Mouse (Mus musculus) kidney, adult 2 months (tissue): ENCODE results near the gene Kif16b.

Source experiments
- CTCF ChIP-seq: fragments of 200-500 bp; conservative IDR thresholded peaks from 2 replicates; pipeline ENCODE4 v1.5.1; 2011; ENCODE audit warnings: low read depth, mild to moderate bottlenecking, control low read depth, low read length, moderate library complexity, mixed read lengths; ENCODE audit not compliant: insufficient read depth, insufficient read length
- POLR2A ChIP-seq: fragments of 200-500 bp; IDR thresholded peaks from one replicate; pipeline ENCODE4 v1.6.1; 2011; ENCODE audit warnings: low read depth, low read length, control low read depth

- TF ChIP-seq CTCF (no peak), POLR2A (no peak)
Observed at GRCm38 (mm10) chr2:142651591-142651990, 249.7 kb downstream of the Kif16b start.
